Mouse (Mus musculus): ENCODE data around the gene Ncor1. TPM values are rescaled to one million over a fixed set of nuclear protein-coding genes. Genes with fewer than 3 reads are reported as not detected.
"Not testable (repeated sequence)": the region's sequence is repeated elsewhere in the genome, so short reads cannot be mapped to it uniquely, and the experiment has no call there.

Ncor1 gene
- polyA plus RNA-seq, 1 experiment: 127 TPM

GRCm38 (mm10) chr11:62285020-62285419 is 173.3 kb downstream of the Ncor1 start:
- Histone ChIP-seq H3K36me3 (ENCODE audit: control insufficient read depth, insufficient read depth, low read length) (peaks cover 1% of the 10 kb centered on the region), H3K4me1 (ENCODE audit: control insufficient read depth, insufficient read depth, low read length) (peaks cover 3% of the 10 kb centered on the region; the same call in 1 of the 2 replicates), H3K4me3 (ENCODE audit: insufficient read depth, low read depth, low read length) (no peak overlapping the region), H3K27me3 (replicated peaks; ENCODE audit: control insufficient read depth, insufficient read depth, low read length) (no peaks in the 10 kb centered on the region), H3K27ac (ENCODE audit: insufficient read depth, low read depth, low read length) (no peak overlapping the region)
- WGBS: 71% methylated on average over 8 of the region's 8 CpGs
- TF ChIP-seq POLR2A (IDR thresholded peaks at IDR 0.05; ENCODE audit: low read depth, low read length) (no peak), CTCF (conservative IDR thresholded peaks at IDR 0.05; ENCODE audit: insufficient read depth, insufficient read length, low read depth, low read length) (no peak)
- DNase-seq: no peak

- 90% methylated on average over 3 of the region's 3 CpGs for WGBS
- not testable (repeated sequence) for H3K4me3 ChIP-seq (ENCODE audit: insufficient read depth, low read depth, low read length); H3K27me3 ChIP-seq (replicated peaks; ENCODE audit: control insufficient read depth, insufficient read depth, low read length); H3K4me1 ChIP-seq (ENCODE audit: control insufficient read depth, insufficient read depth, low read length); H3K27ac ChIP-seq (ENCODE audit: insufficient read depth, low read depth, low read length); DNase-seq; H3K36me3 ChIP-seq (ENCODE audit: control insufficient read depth, insufficient read depth, low read length)
Observed at GRCm38 (mm10) chr11:62284020-62284419, 174.3 kb downstream of the Ncor1 start.

GRCm38 (mm10) chr11:62281601-62281997 is 176.7 kb downstream of the Ncor1 start:
- Histone ChIP-seq H3K4me3 (ENCODE audit: insufficient read depth, low read depth, low read length) (peak overlapping the region; percentile 95), H3K4me1 (ENCODE audit: control insufficient read depth, insufficient read depth, low read length) (peaks cover 3% of the 10 kb centered on the region; the same call in 1 of the 2 replicates), H3K27me3 (replicated peaks; ENCODE audit: control insufficient read depth, insufficient read depth, low read length) (no peaks in the 10 kb centered on the region), H3K27ac (ENCODE audit: insufficient read depth, low read depth, low read length) (peak overlapping the region; percentile 94), H3K36me3 (ENCODE audit: control insufficient read depth, insufficient read depth, low read length) (no peaks in the 10 kb centered on the region; the same call in 1 of the 2 replicates)
- 1% methylated on average over 56 of the region's 57 CpGs for WGBS
- DNase-seq: no peak
- TF ChIP-seq CTCF (conservative IDR thresholded peaks at IDR 0.05; ENCODE audit: insufficient read depth, insufficient read length, low read depth, low read length) (no peak), POLR2A (IDR thresholded peaks at IDR 0.05; ENCODE audit: low read depth, low read length) (no peak)

DNA sequence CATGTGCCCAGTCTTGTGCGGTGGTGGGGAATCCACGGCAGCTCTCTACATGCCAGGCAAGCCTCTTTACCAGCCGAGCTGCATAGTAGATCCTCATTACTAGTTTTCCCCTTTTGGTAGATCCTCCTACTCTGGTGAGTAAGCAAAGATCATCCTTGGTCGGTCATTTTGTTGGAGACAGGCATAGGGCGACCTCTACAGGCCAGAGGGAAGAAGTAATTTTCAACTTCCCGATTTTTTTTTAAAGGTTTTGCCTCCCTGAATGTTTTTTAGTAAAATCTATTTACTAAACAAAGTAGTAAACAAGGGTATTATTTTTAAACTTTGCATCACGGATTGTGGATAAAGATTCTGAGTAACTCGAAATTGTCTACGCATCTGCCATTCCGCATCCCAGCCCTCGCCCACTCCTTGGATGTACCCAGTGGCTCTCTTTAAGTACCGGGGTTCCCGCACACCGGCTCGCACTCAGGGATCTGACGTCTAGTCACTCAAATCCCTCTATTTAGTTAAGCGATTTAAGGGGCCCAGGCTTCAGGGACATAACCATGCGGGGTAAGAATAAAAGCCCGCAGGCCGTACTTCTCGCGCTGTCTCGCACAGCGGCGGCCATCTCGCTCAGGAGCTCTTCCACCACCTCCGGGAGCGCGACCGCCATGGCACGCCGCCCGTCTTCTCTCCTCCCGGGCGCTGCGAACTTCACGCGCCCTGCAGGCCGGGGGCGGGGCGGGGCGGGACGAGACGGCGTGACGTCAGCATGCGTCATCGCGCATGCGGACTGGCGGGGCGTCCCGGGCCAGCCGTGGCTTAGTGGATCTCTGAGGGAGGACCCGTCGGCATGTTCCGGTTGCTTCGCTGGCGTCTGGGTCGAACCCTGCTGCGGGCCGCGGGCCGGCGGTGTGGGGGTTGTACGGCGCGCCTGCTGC is 177.4 kb downstream of the Ncor1 start, which contains the start of the genes Zswim7 and Ttc19:
Gene Zswim7, minus strand, starts transcription at position 701 of the 926 bp plus-strand sequence.
Gene Ttc19, plus strand, starts transcription at position 799 of the 926 bp plus-strand sequence.
- Histone ChIP-seq H3K27me3 (replicated peaks; ENCODE audit: control insufficient read depth, insufficient read depth, low read length) (no peaks in the 10 kb centered on the region), H3K4me1 (ENCODE audit: control insufficient read depth, insufficient read depth, low read length) (peaks cover 3% of the 10 kb centered on the region; the same call in 1 of the 2 replicates), H3K36me3 (ENCODE audit: control insufficient read depth, insufficient read depth, low read length) (no peaks in the 10 kb centered on the region; the same call in 1 of the 2 replicates), H3K27ac (ENCODE audit: insufficient read depth, low read depth, low read length) (peak within 1 kb of the TSS; percentile 94), H3K4me3 (ENCODE audit: insufficient read depth, low read depth, low read length) (peak within 1 kb of the TSS; percentile 95)
- WGBS: 1% methylated on average over 67 of the region's 68 CpGs
- DNase-seq: peak; percentile 96
- TF ChIP-seq CTCF (conservative IDR thresholded peaks at IDR 0.05; ENCODE audit: insufficient read depth, insufficient read length, low read depth, low read length) (peak; percentile 59), POLR2A (IDR thresholded peaks at IDR 0.05; ENCODE audit: low read depth, low read length) (peak; percentile 39)

- TF ChIP-seq CTCF (conservative IDR thresholded peaks at IDR 0.05; ENCODE audit: insufficient read depth, insufficient read length, low read depth, low read length) (peak; percentile 81), POLR2A (IDR thresholded peaks at IDR 0.05; ENCODE audit: low read depth, low read length) (no peak)
- H3K4me1 ChIP-seq (ENCODE audit: control insufficient read depth, insufficient read depth, low read length): peaks cover 3% of the 10 kb centered on the region; the same call in 1 of the 2 replicates
Observed at GRCm38 (mm10) chr11:62278027-62278426, 180.3 kb downstream of the Ncor1 start.

GRCm38 (mm10) chr11:62277086-62277485 is 181.3 kb downstream of the Ncor1 start:
- H3K4me3 ChIP-seq (ENCODE audit: insufficient read depth, low read depth, low read length): no peak overlapping the region
- H3K36me3 ChIP-seq (ENCODE audit: control insufficient read depth, insufficient read depth, low read length): no peaks in the 10 kb centered on the region
- peaks cover 3% of the 10 kb centered on the region; the same call in 1 of the 2 replicates for H3K4me1 ChIP-seq (ENCODE audit: control insufficient read depth, insufficient read depth, low read length)
- no peak overlapping the region for H3K27ac ChIP-seq (ENCODE audit: insufficient read depth, low read depth, low read length)
- no peak for DNase-seq
- WGBS: 67% methylated on average over 8 of the region's 8 CpGs
- TF ChIP-seq CTCF (conservative IDR thresholded peaks at IDR 0.05; ENCODE audit: insufficient read depth, insufficient read length, low read depth, low read length) (no peak), POLR2A (IDR thresholded peaks at IDR 0.05; ENCODE audit: low read depth, low read length) (no peak)
- H3K27me3 ChIP-seq (replicated peaks; ENCODE audit: control insufficient read depth, insufficient read depth, low read length): no peaks in the 10 kb centered on the region

More at GRCm38 (mm10) chr11:62278027-62278426, 180.3 kb downstream of the Ncor1 start:
- Histone ChIP-seq H3K27me3 (replicated peaks; ENCODE audit: control insufficient read depth, insufficient read depth, low read length) (no peaks in the 10 kb centered on the region), H3K27ac (ENCODE audit: insufficient read depth, low read depth, low read length) (no peak overlapping the region), H3K36me3 (ENCODE audit: control insufficient read depth, insufficient read depth, low read length) (no peaks in the 10 kb centered on the region), H3K4me3 (ENCODE audit: insufficient read depth, low read depth, low read length) (no peak overlapping the region)
- peak; percentile 79 for DNase-seq
- 23% methylated on average over 5 of the region's 5 CpGs for WGBS

- H3K4me1 ChIP-seq (ENCODE audit: control insufficient read depth, insufficient read depth, low read length): no peaks in the 10 kb centered on the region
- WGBS: 66% methylated on average over 5 of the region's 5 CpGs
- H3K4me3 ChIP-seq (ENCODE audit: insufficient read depth, low read depth, low read length): no peak overlapping the region
- DNase-seq: no peak
- H3K27ac ChIP-seq (ENCODE audit: insufficient read depth, low read depth, low read length): no peak overlapping the region
- no peaks in the 10 kb centered on the region for H3K27me3 ChIP-seq (replicated peaks; ENCODE audit: control insufficient read depth, insufficient read depth, low read length)
- TF ChIP-seq CTCF (conservative IDR thresholded peaks at IDR 0.05; ENCODE audit: insufficient read depth, insufficient read length, low read depth, low read length) (no peak), POLR2A (IDR thresholded peaks at IDR 0.05; ENCODE audit: low read depth, low read length) (no peak)
- H3K36me3 ChIP-seq (ENCODE audit: control insufficient read depth, insufficient read depth, low read length): no peaks in the 10 kb centered on the region
Observed at GRCm38 (mm10) chr11:62270851-62271250, 187.5 kb downstream of the Ncor1 start.

Data from kidney, adult 2 months (tissue).